Comparison of ENCODE assay signal across 8 mouse cellular contexts in genomic region chr19:47168223-47168622, GRCm38 (mm10). TPM values are rescaled to one million over a fixed set of nuclear protein-coding genes. Genes with fewer than 3 reads are reported as not detected.
A peak's percentile ranks its signal among the peaks of the same experiment; 100 is the strongest.
DNase-seq lines count a peak whose midpoint lies in the region; ATAC-seq and TF ChIP-seq lines count a peak whose summit lies in the region.

No protein-coding gene starts in this region.

- no peaks in the 10 kb centered on the region for H3K27me3 ChIP-seq in hindbrain, embryonic 13.5 days

- peak; percentile 30 to 66 for DNase-seq in left cerebral cortex, postnatal 25 days (ENCODE audit: low spot score in 2 of 2)
- DNase-seq in left cerebral cortex, postnatal 36 days (ENCODE audit: low spot score in 2 of 2), result no peak
- DNase-seq in T-cell, adult 2 months (ENCODE audit: low spot score), result peak; percentile 22
- DNase-seq in lung, adult 2 months, result peak; percentile 36
- DNase-seq in ovary, adult 18-20 months (ENCODE audit: low spot score), result no peak

- H3K9ac ChIP-seq in hindbrain, embryonic 13.5 days, result no peak overlapping the region

- intact Hi-C loops in left cerebral cortex, postnatal 25 days (cut with DNase I), result loop anchor here (1.0 to 5.0 kb wide), 2 partner anchors 47 to 101 kb away; partner anchors contain the start of gene Taf5
- intact Hi-C loops in left cerebral cortex, postnatal 36 days (cut with DNase I), result loop anchor here (2.0 to 5.0 kb wide), 2 partner anchors 47 to 101 kb away; partner anchors contain the start of gene Taf5

- ATAC-seq in erythroid progenitor cell, adult 5-6 weeks (replicated peaks; ENCODE audit: low FRiP score, poor library complexity, severe bottlenecking), result peak; percentile 75
- ATAC-seq in hindbrain, embryonic 13.5 days (ENCODE audit: low FRiP score), result no peak
- ATAC-seq in neutrophil, adult 5-6 weeks (ENCODE audit: extremely low read depth, insufficient number of reproducible peaks, low FRiP score, poor library complexity, severe bottlenecking), result peak; percentile 61

- TF ChIP-seq CTCF in lung, adult 2 months (IDR thresholded peaks at IDR 0.05; ENCODE audit: insufficient read depth, low read length), result peak; percentile 59

- H3K36me3 ChIP-seq in hindbrain, embryonic 13.5 days, result no peaks in the 10 kb centered on the region

- H3K27ac ChIP-seq in hindbrain, embryonic 13.5 days, result no peak overlapping the region

- WGBS in hindbrain, embryonic 13.5 days, result 12% methylated on average over 13 of the region's 13 CpGs
- WGBS in lung, adult 2 months, result 10% methylated on average over 13 of the region's 13 CpGs

- no peaks in the 10 kb centered on the region for H3K9me3 ChIP-seq in hindbrain, embryonic 13.5 days

- H3K4me1 ChIP-seq in hindbrain, embryonic 13.5 days (replicated peaks), result peaks cover 7% of the 10 kb centered on the region; the same call in 1 of the 2 replicates
- no peaks in the 10 kb centered on the region for H3K4me1 ChIP-seq in lung, adult 2 months (ENCODE audit: control insufficient read depth, insufficient read depth, low read length)

- no peak for TF ChIP-seq POLR2A in lung, adult 2 months (IDR thresholded peaks at IDR 0.05; ENCODE audit: borderline replicate concordance, extremely low read depth, low read depth, low read length)

- H3K4me2 ChIP-seq in hindbrain, embryonic 13.5 days, result peak overlapping the region; percentile 33

- H3K4me3 ChIP-seq in hindbrain, embryonic 13.5 days, result no peak overlapping the region; the same call in 1 of the 2 replicates
- peak overlapping the region; percentile 16 for H3K4me3 ChIP-seq in lung, adult 2 months (replicated peaks; ENCODE audit: extremely low read depth, low read depth, low read length)

RNA-seq across cellular contexts. Expression of gene Neurl1a, which starts 10.4 kb away (rescaled TPM):
- 100 to 1,000 TPM; 188 to 191 TPM for total RNA-seq in left cerebral cortex, postnatal 25 days (2021)
- 100 to 1,000 TPM; 201 to 207 TPM for total RNA-seq in left cerebral cortex, postnatal 36 days (2021)
- total RNA-seq in erythroid progenitor cell, adult 5-6 weeks (2015; ENCODE audit: low replicate concordance), result not detected in 2 replicates
- 0.68 TPM in 1 of 2 replicates, not detected in the other for total RNA-seq in erythroid progenitor cell, adult 5-6 weeks (2017; ENCODE audit: low replicate concordance)
- polyA plus RNA-seq in hindbrain, embryonic 13.5 days (2015; fragmentation: Nextera tagmentation; extraction: Ambion mirVana), result 6.8 and 7.2 TPM in 2 replicates
- 8.3 and 10.1 TPM in 2 replicates for polyA plus RNA-seq in lung, adult 2 months (2012; rRNA removed)
- total RNA-seq in neutrophil, adult 5-6 weeks (2017), result 0.12 TPM in 2 replicates

RNA-seq across cellular contexts. Expression of gene Calhm3, which starts 10.7 kb away (rescaled TPM):
- total RNA-seq in left cerebral cortex, postnatal 25 days (2021), result not detected
- total RNA-seq in left cerebral cortex, postnatal 36 days (2021), result not detected
- total RNA-seq in erythroid progenitor cell, adult 5-6 weeks (2015; ENCODE audit: low replicate concordance), result not detected in 2 replicates
- not detected in 2 replicates for total RNA-seq in erythroid progenitor cell, adult 5-6 weeks (2017; ENCODE audit: low replicate concordance)
- polyA plus RNA-seq in hindbrain, embryonic 13.5 days (2015; fragmentation: Nextera tagmentation; extraction: Ambion mirVana), result not detected in 2 replicates
- polyA plus RNA-seq in lung, adult 2 months (2012; rRNA removed), result not detected in 2 replicates
- not detected in 2 replicates for total RNA-seq in neutrophil, adult 5-6 weeks (2017)

RNA-seq across cellular contexts. Expression of gene Calhm1, which starts 24.2 kb away (rescaled TPM):
- not detected for total RNA-seq in left cerebral cortex, postnatal 25 days (2021)
- total RNA-seq in left cerebral cortex, postnatal 36 days (2021), result not detected
- total RNA-seq in erythroid progenitor cell, adult 5-6 weeks (2015; ENCODE audit: low replicate concordance), result not detected in 2 replicates
- not detected in 2 replicates for total RNA-seq in erythroid progenitor cell, adult 5-6 weeks (2017; ENCODE audit: low replicate concordance)
- polyA plus RNA-seq in hindbrain, embryonic 13.5 days (2015; fragmentation: Nextera tagmentation; extraction: Ambion mirVana), result not detected in 2 replicates
- not detected in 2 replicates for polyA plus RNA-seq in lung, adult 2 months (2012; rRNA removed)
- total RNA-seq in neutrophil, adult 5-6 weeks (2017), result not detected in 2 replicates

RNA-seq across cellular contexts. Expression of gene Calhm2, which starts 30.1 kb away (rescaled TPM):
- 1 to 10 TPM; 5.3 to 8.4 TPM for total RNA-seq in left cerebral cortex, postnatal 25 days (2021)
- 1 to 10 TPM; 6.1 to 6.7 TPM for total RNA-seq in left cerebral cortex, postnatal 36 days (2021)
- total RNA-seq in erythroid progenitor cell, adult 5-6 weeks (2015; ENCODE audit: low replicate concordance), result 1.7 and 4.0 TPM in 2 replicates
- total RNA-seq in erythroid progenitor cell, adult 5-6 weeks (2017; ENCODE audit: low replicate concordance), result 0.83 and 1.0 TPM in 2 replicates
- 1.3 and 1.6 TPM in 2 replicates for polyA plus RNA-seq in hindbrain, embryonic 13.5 days (2015; fragmentation: Nextera tagmentation; extraction: Ambion mirVana)
- 23.7 and 25.8 TPM in 2 replicates for polyA plus RNA-seq in lung, adult 2 months (2012; rRNA removed)
- total RNA-seq in neutrophil, adult 5-6 weeks (2017), result 46.8 and 51.0 TPM in 2 replicates

Comparison
In these comparisons a context has a peak if more than half of its experiments do, and no peak if none do; other contexts are left out.
1. DNase-seq: peak in left cerebral cortex, postnatal 25 days (2 of 2), T-cell, adult 2 months (single experiment) and lung, adult 2 months (single experiment); none in left cerebral cortex, postnatal 36 days (0 of 2) and ovary, adult 18-20 months (single experiment).
2. RNA of gene Neurl1a, which starts 10.4 kb away (total RNA-seq): 201 to 207 TPM in left cerebral cortex, postnatal 36 days and 188 to 191 TPM in left cerebral cortex, postnatal 25 days; 0.68 TPM in erythroid progenitor cell, adult 5-6 weeks and 0.12 TPM in neutrophil, adult 5-6 weeks; every median in the first group is over 100 times any median in the second.